13 mouse cellular contexts compared by ENCODE assay signal in the genomic region with DNA sequence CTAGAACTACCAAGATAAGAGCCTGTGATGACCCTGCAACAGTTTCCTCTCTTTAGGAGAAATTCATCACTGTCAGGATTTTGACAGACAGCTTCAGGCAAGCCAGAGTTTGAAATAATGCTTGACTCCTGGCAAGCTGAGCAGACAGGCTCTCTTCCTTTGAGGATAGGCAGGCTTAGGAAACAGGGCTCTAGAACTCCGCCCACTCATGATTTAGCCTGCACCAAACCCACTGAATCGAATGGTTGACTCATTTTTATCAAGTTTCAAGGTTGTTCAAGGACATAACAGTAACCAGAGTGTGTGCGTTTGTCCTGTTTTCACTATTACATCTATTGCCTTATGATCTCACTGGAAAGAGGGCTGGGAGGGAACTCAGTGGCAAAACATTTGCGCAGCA. TPM values are rescaled to one million over a fixed set of nuclear protein-coding genes. Genes with fewer than 3 reads are reported as not detected.
"Had no signal": no experiment of that assay in that cellular context is flagged by ENCODE, and none has a peak within 500 bp of the region (broad histone marks: within the 10 kb centered on the region; RNA-seq: fewer than 3 reads in every experiment).

No protein-coding gene starts in this region.

- DNase-seq: lung, postnatal 14 days; lung, postnatal 36 days; right cerebral cortex, postnatal 14 days; thymus, adult 2 months; thymus, postnatal 25 days; thymus, postnatal 4 days had no signal

- ATAC-seq: lung, postnatal 0 days; midbrain, embryonic 13.5 days; midbrain, embryonic 15.5 days had no signal

RNA-seq across cellular contexts. Expression of a gene that starts 18.8 kb away (rescaled TPM):
- total RNA-seq: megakaryocyte progenitor cell, adult 5-6 weeks; monocyte, adult 5-6 weeks; neutrophil, adult 5-6 weeks had no signal
- polyA plus RNA-seq: macrophage had no signal
